Mouse (Mus musculus) heart, embryonic 11.5 days (tissue): Measurements from ENCODE around the gene Sptbn2. TPM values are rescaled to one million over a fixed set of nuclear protein-coding genes. Genes with fewer than 3 reads are reported as not detected.

ENCODE experiments used
- ATAC-seq: fragments of 200-750 bp; cut with Nextera tagmentation; replicated peaks from 2 replicates; pipeline ENCODE4 v1.8.0; 2017; ENCODE audit warnings: moderate library complexity; ENCODE audit not compliant: insufficient number of reproducible peaks, low FRiP score, low TSS enrichment
- H3K27ac ChIP-seq: fragments of 300-500 bp; sonication (generic); 2 replicates; pipeline ENCODE4 v1.5.1; 2014; ENCODE audit warnings: mild to moderate bottlenecking, low read depth, low read length
- H3K27me3 ChIP-seq: fragments of 300-500 bp; sonication (generic); 2 replicates; pipeline ENCODE4 v1.6.1; 2014; ENCODE audit warnings: mild to moderate bottlenecking, low read length, mixed read lengths; ENCODE audit not compliant: control insufficient read depth, insufficient read depth
- H3K36me3 ChIP-seq: fragments of 300-500 bp; sonication (generic); 2 replicates; pipeline ENCODE4 v1.6.1; 2014; ENCODE audit warnings: mild to moderate bottlenecking, low read length, moderate library complexity, mixed read lengths; ENCODE audit not compliant: control insufficient read depth, insufficient read depth
- H3K4me1 ChIP-seq: fragments of 300-500 bp; sonication (generic); 2 replicates; pipeline ENCODE4 v1.6.1; 2014; ENCODE audit warnings: low read length; ENCODE audit not compliant: control insufficient read depth, insufficient read depth
- H3K4me2 ChIP-seq: fragments of 300-500 bp; sonication (generic); 2 replicates; pipeline ENCODE4 v1.6.1; 2014; ENCODE audit warnings: mild to moderate bottlenecking, moderate library complexity
- H3K4me3 ChIP-seq: fragments of 300-500 bp; sonication (generic); 2 replicates; pipeline ENCODE4 v1.5.1; 2014; ENCODE audit warnings: low read depth, low read length
- H3K9ac ChIP-seq: fragments of 300-500 bp; sonication (generic); 2 replicates; pipeline ENCODE4 v1.6.1; 2014; ENCODE audit warnings: mild to moderate bottlenecking, low read depth, low read length, moderate library complexity
- H3K9me3 ChIP-seq: fragments of 300-500 bp; sonication (generic); replicated peaks from 2 replicates; pipeline ENCODE4 v1.6.1; 2016; ENCODE audit warnings: low read length; ENCODE audit not compliant: control insufficient read depth
- WGBS: fragments of 180-500 bp; shearing (Covaris S2); extraction: QIAGEN DNeasy Blood & Tissue Kit; methylation state at CpG from one replicate; pipeline ENCODE4 v1.1.7; 2014; ENCODE audit not compliant: insufficient replicate concordance; 5-methylcytosine and 5-hydroxymethylcytosine counted together
- polyA plus RNA-seq: library from polyadenylated mRNA; unstranded; fragments of >200 nt; fragmentation: Nextera tagmentation; extraction: Ambion mirVana; gene quantifications from 2 replicates; pipeline ENCODE4 v1.2.1, GENCODE M21; 2014

Gene Sptbn2
- polyA plus RNA-seq, 1 experiment from 2014 or later, result 0.42 TPM

- 88% methylated on average over 2 of the region's 2 CpGs for WGBS
- H3K27ac ChIP-seq, result no peak overlapping the region
- no peak for ATAC-seq
Observed at GRCm38 (mm10) chr19:4797846-4798245, 86.9 kb downstream of the Sptbn2 start.

GRCm38 (mm10) chr19:4799083-4799482 is 88.1 kb downstream of the Sptbn2 start:
- peaks cover 33% of the 10 kb centered on the region for H3K36me3 ChIP-seq
- H3K4me3 ChIP-seq, result no peak overlapping the region
- 91% methylated on average over 5 of the region's 5 CpGs for WGBS
- H3K27me3 ChIP-seq, result no peaks in the 10 kb centered on the region
- no peak overlapping the region for H3K9ac ChIP-seq
- ATAC-seq, result no peak
- H3K9me3 ChIP-seq, result no peaks in the 10 kb centered on the region
- 0 out of 2 replicates have a peak, but pooled peaks cover 2% of the 10 kb centered on the region for H3K4me1 ChIP-seq
- H3K4me2 ChIP-seq, result no peak overlapping the region
- no peak overlapping the region for H3K27ac ChIP-seq

More at GRCm38 (mm10) chr19:4797846-4798245, 86.9 kb downstream of the Sptbn2 start:
- 0 out of 2 replicates have a peak, but pooled peaks cover under 1% of the 10 kb centered on the region for H3K4me1 ChIP-seq
- H3K4me2 ChIP-seq, result no peak overlapping the region
- H3K4me3 ChIP-seq, result no peak overlapping the region
- no peaks in the 10 kb centered on the region for H3K27me3 ChIP-seq
- H3K9ac ChIP-seq, result no peak overlapping the region
- peaks cover 25% of the 10 kb centered on the region for H3K36me3 ChIP-seq
- no peaks in the 10 kb centered on the region for H3K9me3 ChIP-seq

Other genes with a start within 250 kb of the Sptbn2 start
- 0.72 and 1.3 TPM in 2 replicates for gene Syt12, start 233.7 kb upstream of the Sptbn2 start, polyA plus RNA-seq
- gene 2010003K11Rik, start 212.6 kb upstream of the Sptbn2 start, polyA plus RNA-seq, result not detected in 2 replicates
- gene Pcx, start 200.7 kb upstream of the Sptbn2 start, polyA plus RNA-seq, result 12.8 and 13.9 TPM in 2 replicates
- 4.7 TPM in 2 replicates for gene Lrfn4, start 95.5 kb upstream of the Sptbn2 start, polyA plus RNA-seq
- gene Rce1, start 85.5 kb upstream of the Sptbn2 start, polyA plus RNA-seq, result 39.0 and 39.9 TPM in 2 replicates
- gene Gm960, start 12.5 kb upstream of the Sptbn2 start, polyA plus RNA-seq, result 1.2 TPM in 2 replicates
- 37.0 and 43.4 TPM in 2 replicates for gene Rbm4b, start 45.3 kb downstream of the Sptbn2 start, polyA plus RNA-seq
- gene Rbm4, start 82.7 kb downstream of the Sptbn2 start, polyA plus RNA-seq, result 54.0 and 58.0 TPM in 2 replicates
- gene Gm21992, start 100.4 kb downstream of the Sptbn2 start, polyA plus RNA-seq, result 19.8 and 24.0 TPM in 2 replicates
- 58.0 and 67.5 TPM in 2 replicates for gene Rbm14, start 100.5 kb downstream of the Sptbn2 start, polyA plus RNA-seq
- gene Ccs, start 128.2 kb downstream of the Sptbn2 start, polyA plus RNA-seq, result 37.5 and 38.8 TPM in 2 replicates
- gene Ccdc87, start 128.2 kb downstream of the Sptbn2 start, polyA plus RNA-seq, result not detected in 2 replicates
- gene Ctsf, start 144.0 kb downstream of the Sptbn2 start, polyA plus RNA-seq, result 23.3 and 30.2 TPM in 2 replicates
- gene Actn3, start 166.7 kb downstream of the Sptbn2 start, polyA plus RNA-seq, result 4.5 and 5.2 TPM in 2 replicates
- gene Zdhhc24, start 167.5 kb downstream of the Sptbn2 start, polyA plus RNA-seq, result 7.1 and 8.9 TPM in 2 replicates
- gene Bbs1, start 195.5 kb downstream of the Sptbn2 start, polyA plus RNA-seq, result 1.9 and 2.9 TPM in 2 replicates
- 87.8 and 110 TPM in 2 replicates for gene Dpp3, start 217.1 kb downstream of the Sptbn2 start, polyA plus RNA-seq
- 0.86 and 1.1 TPM in 2 replicates for gene Peli3, start 232.0 kb downstream of the Sptbn2 start, polyA plus RNA-seq